Mouse (Mus musculus) cerebellum, adult 11 months (tissue): ENCODE data around the gene Gm8094.
"Not testable (repeated sequence)": the region's sequence is repeated elsewhere in the genome, so short reads cannot be mapped to it uniquely, and the experiment has no call there.

Experiments used
- DNase-seq: peaks from one replicate; pipeline ENCODE4 v3.0.0; 2022

The Gm8094 gene

GRCm38 (mm10) chr14:43076543-43076942 lies at the start of gene Gm8094:
Gm8094 (minus strand) TSS chr14:43076643.
- DNase-seq, result not testable (repeated sequence)

DNA sequence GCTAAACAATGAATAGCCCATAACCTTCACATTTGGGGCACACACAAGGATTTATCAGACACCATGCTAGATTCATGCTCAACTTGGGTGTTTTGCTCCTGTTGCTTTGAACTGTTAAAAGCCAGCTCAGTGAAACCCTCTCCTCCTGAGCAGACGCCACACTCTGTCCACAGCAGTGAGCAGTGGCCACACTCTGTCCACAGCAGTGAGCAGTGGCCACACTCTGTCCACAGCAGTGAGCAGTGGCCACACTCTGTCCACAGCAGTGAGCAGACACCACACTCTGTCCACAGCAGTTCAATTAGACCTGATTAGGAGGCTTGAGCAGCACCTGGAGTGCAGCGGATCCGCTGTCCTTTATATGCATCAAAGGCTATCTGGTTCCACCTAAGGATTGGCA lies 43.2 kb upstream of the Gm8094 start:
- DNase-seq, result not testable (repeated sequence)

DNA sequence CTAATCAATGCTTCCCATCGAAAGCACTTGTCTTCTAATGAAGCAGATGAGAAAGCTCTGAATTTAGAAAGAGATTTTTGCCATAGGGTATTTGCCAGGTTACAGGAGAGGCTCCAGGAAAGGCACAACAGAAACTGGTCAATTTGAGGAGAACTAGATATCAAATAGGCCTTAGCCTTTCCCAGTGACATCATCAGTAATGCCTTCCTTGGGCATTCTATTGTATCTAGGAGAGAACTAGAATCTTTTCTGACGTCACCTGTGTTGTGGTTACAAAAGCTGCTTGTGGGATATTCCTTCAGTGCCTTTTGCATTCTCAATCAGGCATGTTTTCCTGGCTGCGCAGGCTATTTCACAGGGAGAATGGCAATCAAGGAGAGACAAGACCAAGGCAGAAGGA lies 23.9 kb upstream of the Gm8094 start, which contains the start of gene Gm8104:
TSS of gene Gm8104 (plus strand) at position 301 of the 400 bp plus-strand sequence.
- not testable (repeated sequence) for DNase-seq

DNA sequence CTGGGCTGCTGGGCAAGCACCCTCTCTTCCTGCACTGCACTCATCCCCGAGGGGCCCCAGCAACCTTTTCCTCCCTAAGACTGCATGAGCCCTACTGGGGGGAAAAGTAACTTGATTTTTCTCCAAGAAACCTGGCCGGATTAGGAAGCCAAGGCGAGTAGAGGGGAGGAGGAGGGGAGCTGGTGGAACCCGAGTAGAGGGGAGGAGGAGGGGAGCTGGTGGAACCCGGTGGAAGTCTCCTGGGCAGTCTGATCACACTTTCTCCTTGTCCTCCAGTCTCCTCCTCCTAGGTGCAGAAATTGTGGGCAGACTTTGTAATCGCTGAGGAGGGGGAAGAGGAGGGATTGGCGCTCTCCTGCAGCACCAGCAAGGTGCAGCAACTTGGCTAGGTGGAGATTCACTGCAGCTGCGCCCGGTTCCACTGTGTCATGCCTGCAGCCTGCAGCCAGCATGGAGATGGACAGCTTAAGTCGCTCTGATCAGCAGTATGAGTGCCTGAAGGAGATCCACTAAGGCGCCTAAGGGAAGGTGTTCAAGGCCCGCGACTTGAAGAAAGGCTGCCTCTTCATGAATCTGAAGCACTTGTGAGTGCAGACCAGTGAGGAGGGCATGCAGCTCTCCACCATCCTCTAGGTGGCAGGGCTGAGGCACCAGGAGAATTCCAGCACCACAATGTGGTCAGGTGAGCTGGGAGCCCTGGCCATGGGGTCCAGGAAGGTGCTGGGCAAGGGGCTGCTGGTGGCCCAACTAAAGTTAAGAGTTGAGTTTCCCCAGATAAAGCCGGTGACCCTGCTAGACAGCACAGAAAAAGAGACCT lies 12.9 kb upstream of the Gm8094 start:
- not testable (repeated sequence) for DNase-seq

DNA sequence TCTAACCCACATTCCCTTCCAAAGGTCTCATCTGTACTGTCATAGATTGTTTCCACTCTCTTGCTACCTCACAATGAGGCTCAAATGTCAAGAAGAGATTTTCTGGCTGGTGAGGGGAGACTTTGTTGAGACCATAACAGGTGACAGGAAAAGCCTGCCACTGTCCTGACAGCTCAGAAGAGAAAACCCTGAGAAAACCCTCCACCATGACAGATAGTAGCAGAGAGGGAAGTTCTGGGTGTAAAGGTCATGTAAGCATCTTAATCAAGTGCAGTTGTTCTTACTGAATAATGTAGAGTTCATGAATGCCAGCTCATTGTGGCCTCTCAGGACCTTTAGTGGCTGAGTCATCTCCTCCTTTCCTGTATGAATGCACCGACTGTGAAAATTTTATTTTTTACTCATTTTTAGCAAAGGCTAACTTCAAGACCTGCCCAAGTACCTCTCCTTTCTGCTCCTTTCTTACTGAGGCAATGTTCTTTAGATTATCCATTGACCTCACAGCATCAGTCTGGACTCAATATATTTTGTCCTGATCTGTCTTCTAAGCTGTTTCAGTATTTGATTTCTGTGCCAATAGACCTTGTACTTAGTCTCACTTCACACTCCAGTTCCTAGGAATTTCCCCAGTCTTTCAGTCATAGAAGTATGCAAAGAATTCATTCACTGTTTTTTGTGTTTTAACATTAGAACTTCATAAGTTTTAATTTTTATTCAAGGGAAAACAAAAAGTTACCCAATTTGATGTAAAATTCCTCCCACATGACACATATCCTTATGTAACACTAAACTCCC lies 8.7 kb upstream of the Gm8094 start:
- DNase-seq, result not testable (repeated sequence)

- not testable (repeated sequence) for DNase-seq
Observed at GRCm38 (mm10) chr14:43060179-43060578, 16.3 kb downstream of the Gm8094 start.

- DNase-seq, result not testable (repeated sequence)
Observed at GRCm38 (mm10) chr14:43058063-43058462, 18.4 kb downstream of the Gm8094 start.
